Mouse (Mus musculus): ENCODE measurements around the gene Guk1.

Gene Guk1

DNA sequence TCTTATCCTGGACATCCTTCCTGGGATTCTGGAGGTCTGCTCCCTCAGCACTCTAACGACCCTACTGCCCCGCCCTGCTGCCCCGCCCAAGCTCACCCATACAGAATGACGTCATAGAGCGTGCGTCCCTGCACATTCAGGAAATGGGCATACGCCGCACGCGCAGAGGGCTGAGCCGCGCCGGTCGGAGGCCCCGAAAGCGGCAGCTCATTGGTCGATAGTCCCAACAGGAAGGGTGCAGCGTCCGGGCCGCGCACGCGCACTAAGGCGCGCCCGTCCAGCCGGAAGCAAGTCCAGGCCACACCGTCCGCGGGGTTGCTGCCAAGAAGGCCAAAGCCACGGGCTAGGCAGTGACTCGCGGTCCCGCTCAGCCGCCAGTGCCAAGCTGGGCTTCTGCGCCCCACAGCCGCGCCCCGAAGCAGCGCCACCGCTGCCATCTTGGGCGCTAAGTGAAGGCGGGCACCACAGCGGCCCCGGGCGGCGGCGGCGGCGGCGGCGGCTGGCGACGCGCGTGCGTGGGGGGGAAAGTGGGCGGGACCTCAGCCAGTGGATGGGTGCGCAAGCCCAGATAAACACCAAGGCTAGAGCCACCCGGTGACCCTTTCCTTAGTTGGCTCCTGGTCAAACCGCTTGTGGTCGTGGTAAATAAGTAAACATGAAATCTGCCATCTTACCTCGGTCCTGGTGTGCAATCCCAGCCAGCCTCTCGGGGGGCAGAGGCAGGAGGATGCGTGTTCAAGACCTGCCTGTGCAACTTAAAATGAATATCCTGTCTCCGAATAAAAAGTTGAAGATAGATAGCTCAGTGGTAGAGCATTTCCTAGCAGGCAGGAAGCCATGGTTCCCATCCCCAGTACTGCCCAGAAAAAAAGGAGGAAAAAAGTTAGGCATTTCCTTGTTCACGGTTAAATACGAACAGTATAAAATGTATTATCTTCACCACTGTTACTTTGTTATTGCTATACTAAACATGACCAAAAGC is 28.5 kb downstream of the Guk1 start, which contains the start of gene Iba57:
TSS of gene Iba57 (minus strand) at position 485 of the 982 bp plus-strand sequence.
- peak; percentile 92 to 94 for DNase-seq (ENCODE audit: low spot score in 2 of 2)

DNA sequence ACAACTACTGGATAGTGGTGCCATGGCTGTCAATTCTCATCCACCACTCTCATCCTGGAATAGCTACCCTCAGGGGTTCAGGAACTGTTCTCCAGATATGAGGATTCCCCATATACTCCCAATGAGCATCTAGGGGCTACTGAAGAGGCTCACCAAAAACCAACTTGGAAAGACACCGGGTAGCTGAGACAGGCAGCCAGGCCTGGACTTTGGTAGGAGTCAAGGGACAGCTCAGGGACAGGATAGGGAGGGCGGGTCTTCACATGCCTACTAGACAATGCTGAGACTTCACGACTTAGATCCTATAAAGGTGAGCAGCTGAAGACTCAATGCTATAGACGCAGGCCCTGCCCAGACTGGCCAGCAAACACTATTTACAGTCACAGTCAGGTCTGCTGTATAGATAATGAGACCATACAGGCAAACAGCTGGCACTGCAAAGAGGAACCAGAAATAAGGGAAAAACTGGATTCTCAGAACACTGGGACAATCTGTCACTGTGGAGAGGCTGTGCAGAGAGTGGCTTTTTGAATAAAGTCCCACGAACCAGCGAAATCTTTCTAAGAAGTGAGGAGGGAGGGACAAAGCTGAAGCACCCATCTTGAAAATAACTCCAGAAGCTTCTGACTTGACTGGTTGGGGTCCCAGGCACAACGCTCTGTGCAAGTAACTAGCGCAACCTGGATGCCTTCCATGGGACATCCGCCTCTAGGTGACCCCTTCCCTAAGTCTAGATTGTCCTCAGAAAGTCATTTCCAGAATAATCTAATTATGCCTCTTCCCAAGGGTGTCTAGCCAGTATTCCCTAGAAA is 29.4 kb downstream of the Guk1 start:
- DNase-seq (ENCODE audit: low spot score in 2 of 2), result no peak

DNA sequence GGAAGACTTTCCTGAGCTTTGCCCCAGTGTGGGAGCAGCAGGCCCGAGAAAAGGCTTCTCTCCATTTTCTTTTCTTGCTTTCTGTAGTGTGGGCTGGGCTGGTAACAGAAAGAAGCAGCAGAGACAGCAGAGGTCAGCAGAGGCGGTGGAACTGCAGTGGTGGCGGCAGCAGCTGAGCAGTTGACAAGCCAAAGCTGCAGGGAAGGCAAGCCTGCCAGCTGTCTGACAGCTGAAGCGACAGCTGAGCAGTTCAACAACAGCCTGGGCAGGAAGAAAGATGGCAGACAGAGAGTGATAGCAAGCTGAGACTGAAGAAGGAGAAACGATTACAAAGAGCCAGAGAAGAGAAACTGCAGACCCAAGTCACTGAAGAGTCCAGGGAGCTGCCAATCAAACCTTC is 30.6 kb downstream of the Guk1 start:
- no peak for DNase-seq (ENCODE audit: low spot score in 2 of 2)

DNA sequence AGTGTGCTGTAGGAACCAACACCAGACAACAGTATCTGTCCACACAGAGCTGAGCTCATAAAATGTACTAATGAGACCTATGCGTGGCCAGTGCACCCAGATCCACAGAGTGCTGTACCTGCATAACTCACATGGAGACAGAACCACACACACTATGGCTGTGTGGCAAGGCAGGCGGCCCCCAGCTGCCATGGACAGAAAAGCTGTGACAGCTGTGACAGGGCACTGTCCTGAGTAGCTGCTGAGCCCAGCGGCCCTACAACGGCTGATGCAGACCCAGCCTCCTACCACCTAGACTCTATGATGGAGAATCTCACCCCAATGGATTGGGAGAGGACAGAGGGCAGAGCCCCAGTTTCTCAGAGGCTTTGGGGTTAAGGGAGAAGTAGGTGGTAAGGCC is 32.5 kb downstream of the Guk1 start:
- no peak for DNase-seq (ENCODE audit: low spot score in 2 of 2)

DNA sequence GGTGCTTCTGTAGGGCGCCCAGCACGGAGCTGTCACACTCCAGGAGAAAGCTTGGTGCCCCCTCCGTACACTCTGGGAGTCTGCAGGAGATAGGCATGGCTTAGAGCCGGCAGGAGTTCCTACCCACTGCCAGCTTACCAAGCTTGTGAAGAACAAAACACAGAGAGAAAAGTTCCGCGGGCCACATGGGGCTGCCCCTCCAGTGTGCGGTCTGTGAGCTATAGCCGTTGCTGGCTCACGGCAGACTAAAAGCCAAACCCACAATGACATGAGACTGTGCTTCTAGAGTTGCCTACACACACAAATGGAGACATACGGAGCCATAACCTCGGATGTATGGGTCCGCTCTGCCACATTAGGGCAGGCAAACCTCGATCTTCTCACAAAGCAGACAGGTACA is 32.9 kb downstream of the Guk1 start:
- DNase-seq (ENCODE audit: low spot score in 2 of 2), result no peak

DNA sequence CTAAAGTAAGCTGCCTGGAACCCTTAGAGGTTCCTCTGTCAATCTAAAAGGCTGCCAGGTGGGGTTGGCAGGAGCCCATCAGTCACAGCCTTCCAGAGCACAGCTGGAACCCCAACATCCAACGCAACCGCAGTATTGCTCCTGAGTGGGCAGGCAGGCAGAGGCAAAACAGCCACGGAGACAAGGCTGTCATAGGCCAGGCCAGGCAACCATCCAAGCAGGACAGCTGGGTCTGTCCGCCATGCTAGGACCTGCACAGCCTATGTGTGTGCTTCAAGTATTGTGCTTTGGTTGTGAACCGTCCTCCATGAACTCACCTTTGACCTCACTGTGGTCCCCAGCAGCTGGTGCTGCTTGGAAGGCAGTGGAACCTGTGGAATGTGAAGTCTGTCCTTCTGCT is 36.1 kb downstream of the Guk1 start:
- no peak for DNase-seq (ENCODE audit: low spot score in 2 of 2)

DNA sequence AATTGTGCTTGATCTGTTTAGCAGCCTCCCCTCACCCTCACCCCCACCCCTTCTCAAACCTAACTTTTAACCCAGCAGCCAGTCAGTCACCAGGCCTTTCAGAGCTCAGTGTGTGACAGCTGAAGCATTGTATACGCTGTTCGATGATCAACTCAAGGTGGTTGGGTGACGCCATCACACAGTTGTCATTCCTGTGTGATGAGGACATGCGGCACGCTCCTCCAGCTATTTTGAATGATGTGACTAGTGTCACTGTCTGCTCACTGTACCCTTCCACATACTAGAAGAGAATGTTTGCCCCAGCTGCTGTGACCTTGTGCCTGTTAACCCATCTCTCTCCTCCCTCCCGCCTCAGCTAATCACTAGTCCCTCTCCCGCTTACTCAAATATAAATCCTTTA is 37.8 kb downstream of the Guk1 start:
- DNase-seq (ENCODE audit: low spot score in 2 of 2), result no peak

DNA sequence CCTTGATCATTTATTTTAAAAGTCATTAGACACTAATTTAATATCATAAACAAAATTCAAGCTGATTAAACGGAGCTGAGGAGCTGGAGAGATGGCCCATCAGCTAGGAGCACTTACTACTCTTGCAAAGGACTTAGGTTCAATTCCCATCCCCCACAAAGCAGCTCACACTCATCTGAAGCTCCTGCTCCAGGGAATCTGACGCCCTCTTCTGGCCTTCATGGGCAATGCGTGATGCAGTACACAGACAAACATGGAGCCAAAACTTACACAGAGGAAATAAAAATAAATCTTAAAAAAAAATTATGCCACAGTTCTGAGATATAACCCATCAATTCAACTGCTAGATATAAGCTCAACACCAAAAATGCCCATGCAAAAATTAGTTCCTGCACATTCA is 40.3 kb downstream of the Guk1 start:
- no peak for DNase-seq (ENCODE audit: low spot score in 2 of 2)

DNA sequence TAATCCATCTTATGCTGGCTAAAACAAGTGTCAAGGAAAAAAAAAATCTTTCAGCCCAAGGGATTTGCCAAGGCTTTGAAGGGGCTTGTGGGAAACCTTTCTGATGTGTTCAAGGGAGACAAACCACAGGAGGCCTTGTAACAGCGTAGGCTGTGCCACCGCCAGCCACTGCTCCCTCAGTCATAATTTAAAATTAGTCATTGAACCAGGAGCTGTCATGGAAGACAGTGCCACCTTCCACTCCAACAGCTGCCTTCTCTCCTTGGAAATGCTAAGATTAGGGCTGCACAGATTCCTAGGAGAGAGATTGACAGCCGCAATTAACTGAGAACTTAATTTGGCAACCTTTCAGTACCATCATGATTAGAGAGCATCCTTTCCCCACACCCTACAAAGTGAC is 42.7 kb downstream of the Guk1 start:
- DNase-seq (ENCODE audit: low spot score in 2 of 2), result no peak

DNA sequence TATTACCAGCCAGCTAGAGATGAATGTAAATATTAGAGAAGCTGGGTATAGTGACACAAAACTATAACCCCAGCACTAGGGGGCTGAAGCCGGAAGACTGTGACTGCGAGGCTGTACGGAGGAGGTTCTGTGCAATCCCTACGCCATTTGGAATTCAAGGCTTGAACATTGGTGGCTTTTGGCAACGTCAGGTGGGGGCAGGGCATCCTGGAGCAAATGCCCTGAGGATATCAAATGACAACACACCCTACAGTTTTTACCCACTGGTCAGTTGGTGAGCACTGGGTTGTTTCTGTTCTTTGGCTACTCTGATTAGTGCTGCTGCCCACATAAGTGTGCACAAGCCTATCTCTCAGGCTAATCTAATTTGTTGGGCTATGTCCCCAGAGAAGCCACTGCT is 49.0 kb downstream of the Guk1 start:
- DNase-seq (ENCODE audit: low spot score in 2 of 2), result no peak

DNA sequence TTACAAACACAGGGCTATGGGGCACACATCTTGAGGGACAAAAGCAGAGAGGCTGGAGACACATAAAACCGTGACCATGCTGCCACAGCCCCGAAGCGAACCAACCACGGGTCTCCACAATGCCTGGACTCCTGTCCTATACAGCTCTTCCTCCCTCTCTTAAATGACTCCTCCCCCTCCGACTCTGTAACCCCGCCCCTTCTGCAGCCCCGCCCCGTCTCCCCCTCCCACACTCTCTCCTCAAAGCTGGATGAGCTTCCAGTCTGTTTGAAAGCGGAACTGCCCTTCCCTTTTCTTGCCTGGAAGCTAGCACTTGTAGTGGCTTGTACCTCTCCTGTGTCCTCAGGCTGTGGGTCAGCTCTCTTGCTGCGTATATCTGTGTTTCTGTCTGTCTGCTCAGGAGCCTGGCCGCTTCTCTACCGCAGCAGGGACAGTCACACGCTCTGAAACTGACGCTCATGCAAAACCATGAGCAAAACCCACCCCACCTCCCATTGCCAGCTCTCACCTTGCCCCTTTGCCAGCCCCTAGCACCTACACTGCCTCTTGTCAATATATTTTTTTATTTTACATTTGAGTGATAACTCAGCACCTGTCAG is 50.1 kb downstream of the Guk1 start:
- no peak for DNase-seq (ENCODE audit: low spot score in 2 of 2)

DNA sequence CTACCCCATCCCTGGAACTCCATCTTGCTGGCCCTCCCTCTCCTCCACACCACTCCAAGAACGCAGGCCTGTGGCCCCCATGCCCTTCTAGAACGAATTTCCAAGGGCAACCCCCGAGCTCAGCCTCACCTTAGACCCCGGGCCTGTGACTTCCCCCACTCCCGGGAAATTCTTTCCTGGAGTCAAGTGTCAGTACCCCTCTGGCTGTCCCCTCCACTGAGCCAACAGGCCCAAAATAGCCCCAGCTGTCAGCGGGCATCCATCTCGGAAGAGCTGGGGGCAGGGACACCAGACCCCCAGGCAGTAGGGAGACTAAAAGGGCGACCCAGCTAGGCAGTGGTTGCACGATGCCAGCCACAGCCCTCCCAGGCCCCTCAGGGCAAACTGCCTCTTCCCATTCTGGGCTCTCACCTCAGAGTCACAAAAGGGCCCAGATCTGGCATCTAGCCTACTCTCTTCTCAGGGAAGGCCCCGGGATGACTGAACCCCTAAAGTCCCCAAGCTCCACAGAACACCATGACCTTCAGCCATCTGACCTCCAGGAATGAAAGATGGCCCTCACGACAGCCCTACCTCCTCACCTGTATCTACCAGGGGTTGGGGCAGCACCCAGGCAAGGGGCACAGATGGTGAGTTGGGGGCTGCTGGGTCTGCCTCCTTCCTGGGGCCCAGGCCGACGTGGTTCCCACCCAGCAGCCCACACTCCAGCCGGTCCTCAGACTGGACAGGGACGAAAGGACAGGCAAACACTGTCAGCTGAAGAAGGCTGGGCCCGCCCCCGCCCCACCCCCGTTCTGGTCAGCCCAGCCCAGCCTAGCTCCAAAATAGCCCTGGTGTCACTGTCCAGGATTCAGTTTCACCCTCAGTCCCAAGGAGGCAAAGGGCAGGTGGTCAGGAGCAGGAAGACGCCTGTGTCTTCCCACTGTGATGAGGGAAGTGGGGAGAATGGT is 53.2 kb downstream of the Guk1 start:
- no peak for DNase-seq (ENCODE audit: low spot score in 2 of 2)

DNA sequence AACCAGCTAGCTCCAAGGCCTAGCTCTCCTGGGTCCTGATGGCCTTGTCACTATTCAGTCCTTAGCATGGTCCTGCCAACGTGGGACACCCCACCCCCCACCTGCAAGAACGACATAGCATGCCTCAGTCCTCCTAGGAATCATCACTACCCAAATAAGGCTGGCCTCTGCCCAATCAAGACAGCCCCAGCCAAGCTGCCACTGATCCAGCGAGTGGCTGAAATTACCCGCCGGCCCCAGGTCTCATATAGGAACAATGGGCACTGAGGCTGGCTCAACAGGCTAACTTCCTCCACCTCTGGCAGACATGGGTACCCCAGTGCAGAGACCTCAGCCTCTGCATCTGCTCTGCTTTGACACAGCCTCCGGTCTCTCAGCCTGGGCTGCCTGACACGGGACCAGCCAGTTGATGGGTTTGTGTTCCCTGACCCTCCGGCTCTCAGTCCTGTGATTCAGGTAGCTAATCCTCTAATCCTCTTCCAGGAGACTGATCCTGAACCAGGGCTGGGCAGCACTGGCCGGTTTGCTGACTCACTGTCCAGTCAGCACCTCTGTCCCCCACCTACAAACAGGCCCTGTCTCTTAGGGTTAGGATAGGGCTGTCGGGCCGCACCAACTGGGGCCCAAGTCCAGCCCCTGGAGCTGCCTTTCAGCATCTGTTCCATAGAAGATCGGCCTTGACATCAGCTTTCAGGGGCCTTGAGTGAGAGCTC is 54.9 kb downstream of the Guk1 start:
- DNase-seq (ENCODE audit: low spot score in 2 of 2), result no peak

DNA sequence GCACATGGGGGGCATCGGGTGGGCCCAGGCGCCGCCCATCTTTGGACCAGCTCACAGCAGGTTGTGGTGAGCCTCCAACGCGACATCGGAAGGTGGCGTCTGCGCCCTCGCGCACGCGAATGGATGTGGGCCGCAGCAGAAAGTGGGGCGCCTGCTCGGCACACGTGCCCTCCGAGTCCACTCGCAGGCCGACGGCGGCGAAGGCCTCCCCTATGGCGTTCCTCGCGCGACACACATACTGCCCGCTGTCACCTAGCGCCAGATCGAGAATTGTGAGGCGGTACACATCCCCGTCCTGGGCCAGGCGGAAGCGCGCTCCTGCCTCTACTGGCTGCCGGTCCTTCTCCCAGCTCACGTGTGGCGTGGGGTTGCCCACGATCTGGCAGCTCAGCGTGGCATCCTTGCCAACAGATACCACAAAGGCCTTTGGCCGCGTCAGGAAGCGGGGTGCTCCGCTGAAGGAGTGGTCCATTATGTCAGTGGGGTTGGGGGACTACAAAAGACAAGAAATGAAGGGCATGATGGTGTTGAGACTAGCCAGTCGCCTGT is 56.0 kb downstream of the Guk1 start, which contains the start of gene Obscn:
TSS of gene Obscn (minus strand) at position 499 of the 549 bp plus-strand sequence.
- DNase-seq (ENCODE audit: low spot score in 2 of 2), result no peak

DNA sequence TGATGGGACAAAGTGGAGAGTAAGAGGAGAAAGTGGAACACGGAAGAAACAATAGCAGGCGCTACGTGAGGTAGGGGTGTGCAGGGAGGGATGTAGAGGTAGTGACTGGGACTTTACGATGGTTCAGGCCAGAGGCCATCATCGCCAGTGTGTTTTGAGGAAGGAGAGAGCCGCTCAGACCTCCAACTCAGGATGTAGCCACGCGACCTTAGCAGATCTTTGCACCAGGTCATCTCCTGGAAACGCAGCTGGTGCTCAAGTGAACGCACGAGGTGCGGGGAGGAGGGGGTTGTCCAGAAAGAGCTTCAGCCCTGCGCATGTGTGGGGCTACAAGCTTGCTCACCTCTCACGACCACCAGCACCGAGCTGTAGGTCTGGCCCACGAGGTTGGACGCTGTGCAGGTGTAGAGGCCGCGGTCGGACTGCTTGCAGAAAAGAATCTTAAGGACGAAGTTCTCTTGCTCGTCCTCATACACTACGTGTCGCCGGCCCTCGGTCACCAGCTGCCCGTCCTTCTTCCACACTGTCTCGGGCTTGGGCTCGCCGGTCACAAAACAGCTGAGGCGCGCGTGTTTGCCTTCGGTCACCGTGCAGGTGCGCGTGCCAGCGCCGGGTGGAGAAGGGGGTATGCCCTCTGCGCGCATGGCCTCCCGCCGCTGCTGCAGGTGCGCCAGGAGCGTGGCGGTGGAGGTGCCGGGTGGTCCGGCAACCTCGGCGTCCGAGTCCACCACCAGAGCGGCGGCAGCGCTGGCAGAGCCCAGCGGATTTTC is 56.8 kb downstream of the Guk1 start:
- no peak for DNase-seq (ENCODE audit: low spot score in 2 of 2)

DNA sequence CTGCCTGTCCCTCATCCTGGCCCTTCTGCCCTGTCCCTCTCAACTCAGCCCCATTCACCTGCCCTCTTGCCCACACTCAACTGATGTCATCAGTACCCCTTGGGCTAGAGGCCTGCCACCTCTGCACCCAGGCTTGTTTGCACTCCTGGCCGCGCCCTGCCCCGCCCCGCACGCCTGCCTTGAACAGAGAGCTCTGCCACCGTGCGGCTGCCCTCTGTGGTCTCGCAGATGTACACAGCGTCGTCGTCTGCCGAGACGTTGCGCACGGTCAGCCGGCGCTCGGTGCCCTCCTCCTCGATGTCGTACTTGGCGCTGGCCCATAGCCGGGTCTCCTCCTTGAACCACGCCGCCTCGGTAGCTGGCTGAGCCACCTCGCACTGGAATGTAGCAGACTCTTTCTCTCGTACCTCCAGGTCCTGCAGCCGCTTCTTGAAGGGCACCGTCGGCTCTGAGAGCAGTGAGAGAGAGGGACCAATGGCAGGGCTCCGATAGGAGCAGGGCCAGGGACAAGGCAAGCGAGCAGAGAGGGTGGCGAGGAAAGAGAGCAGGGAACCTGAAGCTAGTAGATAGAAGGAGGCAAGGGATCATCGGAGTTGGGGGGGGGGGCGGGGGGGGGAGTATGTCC is 57.5 kb downstream of the Guk1 start:
- DNase-seq (ENCODE audit: low spot score in 2 of 2), result no peak

All from spleen, postnatal 14 days (tissue).